ENCODE assay signal across 27 mouse cellular contexts in genomic region chr12:10410511-10411179, GRCm38 (mm10). TPM values are rescaled to one million over a fixed set of nuclear protein-coding genes. Genes with fewer than 3 reads are reported as not detected.
DNase-seq lines count a peak whose midpoint lies in the region; ATAC-seq lines count a peak whose summit lies in the region.
"Had no signal": no experiment of that assay in that cellular context is flagged by ENCODE, and none has a peak within 500 bp of the region (broad histone marks: within the 10 kb centered on the region; RNA-seq: fewer than 3 reads in every experiment).

No protein-coding gene starts in this region.

- no peak overlapping the region for H3K9ac ChIP-seq in intestine, embryonic 16.5 days (ENCODE audit: low read depth, low read length)
- H3K9ac ChIP-seq: embryonic facial prominence, embryonic 12.5 days; embryonic facial prominence, embryonic 15.5 days; forebrain, embryonic 13.5 days; heart, embryonic 13.5 days; hindbrain, embryonic 12.5 days; hindbrain, embryonic 15.5 days had no signal

- no peaks in the 10 kb centered on the region for H3K4me1 ChIP-seq in intestine, embryonic 16.5 days (ENCODE audit: control insufficient read depth, insufficient read depth, low read length)
- H3K4me1 ChIP-seq: embryonic facial prominence, embryonic 12.5 days; embryonic facial prominence, embryonic 15.5 days; forebrain, embryonic 10.5 days; forebrain, embryonic 13.5 days; hindbrain, embryonic 12.5 days; hindbrain, embryonic 15.5 days had no signal

- 66% methylated on average over 3 of the region's 3 CpGs for WGBS in intestine, embryonic 16.5 days

- no peak overlapping the region for H3K4me2 ChIP-seq in intestine, embryonic 16.5 days (ENCODE audit: low read depth, low read length)
- H3K4me2 ChIP-seq: embryonic facial prominence, embryonic 12.5 days; embryonic facial prominence, embryonic 15.5 days; forebrain, embryonic 13.5 days; heart, embryonic 13.5 days; hindbrain, embryonic 12.5 days; hindbrain, embryonic 15.5 days had no signal

- no peaks in the 10 kb centered on the region for H3K27me3 ChIP-seq in intestine, embryonic 16.5 days (replicated peaks; ENCODE audit: control insufficient read depth, insufficient read depth, low read length)
- H3K27me3 ChIP-seq: embryonic facial prominence, embryonic 12.5 days; embryonic facial prominence, embryonic 15.5 days; forebrain, embryonic 13.5 days; heart, embryonic 13.5 days; hindbrain, embryonic 12.5 days; hindbrain, embryonic 15.5 days had no signal

- no peaks in the 10 kb centered on the region for H3K9me3 ChIP-seq in intestine, embryonic 16.5 days (ENCODE audit: control insufficient read depth, low read length)
- H3K9me3 ChIP-seq: embryonic facial prominence, embryonic 12.5 days; embryonic facial prominence, embryonic 15.5 days; forebrain, embryonic 10.5 days; forebrain, embryonic 13.5 days; heart, embryonic 10.5 days; heart, embryonic 13.5 days; hindbrain, embryonic 12.5 days; hindbrain, embryonic 15.5 days had no signal

- no peak overlapping the region for H3K4me3 ChIP-seq in intestine, embryonic 16.5 days (ENCODE audit: low read length)
- H3K4me3 ChIP-seq: embryonic facial prominence, embryonic 12.5 days; embryonic facial prominence, embryonic 15.5 days; erythroblast, embryonic 14.5 days; forebrain, embryonic 10.5 days; forebrain, embryonic 13.5 days; heart, embryonic 10.5 days; heart, embryonic 13.5 days; hindbrain, embryonic 12.5 days; hindbrain, embryonic 15.5 days had no signal

- H3K36me3 ChIP-seq in intestine, embryonic 16.5 days (ENCODE audit: control insufficient read depth, insufficient read depth, low read length) = no peaks in the 10 kb centered on the region
- H3K36me3 ChIP-seq: embryonic facial prominence, embryonic 12.5 days; embryonic facial prominence, embryonic 15.5 days; forebrain, embryonic 10.5 days; heart, embryonic 10.5 days; heart, embryonic 13.5 days; hindbrain, embryonic 12.5 days; hindbrain, embryonic 15.5 days had no signal

- peak; percentile 68 for DNase-seq in NIH3T3 (ENCODE audit: low read depth)
- DNase-seq in fibroblast of lung, adult 2 months (ENCODE audit: low read depth) = peak; percentile 38
- no peak for DNase-seq in lung, postnatal 14 days
- no peak for DNase-seq in kidney, postnatal 4 days
- DNase-seq in testis, postnatal 14 days (ENCODE audit: low spot score) = no peak
- no peak for DNase-seq in heart, adult 9 months (ENCODE audit: low spot score in 2 of 2)
- DNase-seq: adrenal gland, postnatal 10 days; adrenal gland, postnatal 36 days; cerebellum, adult 18-20 months; cerebellum, adult 9-10 months; cerebellum, postnatal 25 days; gastrocnemius, postnatal 14 days; kidney, adult 11 months had no signal

- no peak overlapping the region for H3K27ac ChIP-seq in intestine, embryonic 16.5 days (ENCODE audit: low read length)
- H3K27ac ChIP-seq: embryonic facial prominence, embryonic 12.5 days; embryonic facial prominence, embryonic 15.5 days; forebrain, embryonic 10.5 days; forebrain, embryonic 13.5 days; heart, embryonic 10.5 days; heart, embryonic 13.5 days; hindbrain, embryonic 12.5 days; hindbrain, embryonic 15.5 days had no signal

- ATAC-seq in intestine, embryonic 16.5 days = peak; percentile 96
- ATAC-seq: activated CD4-positive, CD25-positive, alpha-beta regulatory T cell, adult 4 months; CD4-positive, CD25-positive, alpha-beta regulatory T cell, adult 4 months; forebrain, embryonic 13.5 days; forebrain, embryonic 16.5 days had no signal

RNA-seq across cellular contexts. Expression of gene Rdh14, which starts 20.1 kb away (rescaled TPM):
- 41.5 and 44.4 TPM in 2 replicates for polyA plus RNA-seq in intestine, embryonic 16.5 days (2015; fragmentation: Nextera tagmentation; extraction: Ambion mirVana)

RNA-seq across cellular contexts. Expression of gene Nt5c1b, which starts 40.9 kb away (rescaled TPM):
- polyA plus RNA-seq in intestine, embryonic 16.5 days (2015; fragmentation: Nextera tagmentation; extraction: Ambion mirVana) = not detected in 2 replicates
- polyA plus RNA-seq: activated CD4-positive, CD25-positive, alpha-beta regulatory T cell, adult 4 months; C2C12; CD4-positive, CD25-positive, alpha-beta regulatory T cell, adult 4 months; embryonic facial prominence, embryonic 12.5 days; embryonic facial prominence, embryonic 15.5 days; erythroblast, embryonic 14.5 days; forebrain, embryonic 10.5 days; forebrain, embryonic 13.5 days; forebrain, embryonic 16.5 days; heart, embryonic 10.5 days; heart, embryonic 13.5 days; hindbrain, embryonic 12.5 days; hindbrain, embryonic 15.5 days had no signal

Comparison
In these comparisons a context has a peak if more than half of its experiments do, and no peak if none do; other contexts are left out.
1. DNase-seq: peak in NIH3T3 (single experiment) and fibroblast of lung, adult 2 months (single experiment); none in lung, postnatal 14 days (single experiment), kidney, postnatal 4 days (0 of 2), testis, postnatal 14 days (single experiment) and heart, adult 9 months (0 of 2).